Mouse (Mus musculus) liver, embryonic 15.5 days (tissue): ENCODE data around the gene Rnf212. TPM values are rescaled to one million over a fixed set of nuclear protein-coding genes. Genes with fewer than 3 reads are reported as not detected.

Experiments
- ATAC-seq: fragments of 200-750 bp; cut with Nextera tagmentation; 2 replicates; pipeline ENCODE4 v1.8.0; 2017; ENCODE audit warnings: moderate number of reproducible peaks, mild to moderate bottlenecking, moderate library complexity; ENCODE audit not compliant: insufficient read depth
- H3K27ac ChIP-seq: fragments of 300-500 bp; sonication (generic); replicated peaks from 2 replicates; pipeline ENCODE4 v1.5.1; 2015; ENCODE audit warnings: mild to moderate bottlenecking, inconsistent platforms
- H3K27me3 ChIP-seq: fragments of 300-500 bp; sonication (generic); 2 replicates; pipeline ENCODE4 v1.6.1; 2015; ENCODE audit warnings: mild to moderate bottlenecking, inconsistent platforms
- H3K36me3 ChIP-seq: fragments of 300-500 bp; sonication (generic); replicated peaks from 2 replicates; pipeline ENCODE4 v1.6.1; 2015; ENCODE audit warnings: moderate library complexity, mild to moderate bottlenecking, inconsistent platforms
- H3K4me1 ChIP-seq: fragments of 300-500 bp; sonication (generic); replicated peaks from 2 replicates; pipeline ENCODE4 v1.6.1; 2015; ENCODE audit warnings: inconsistent platforms
- H3K4me2 ChIP-seq: fragments of 300-500 bp; sonication (generic); 2 replicates; pipeline ENCODE4 v1.6.1; 2015; ENCODE audit warnings: moderate library complexity, mild to moderate bottlenecking, inconsistent platforms
- H3K4me3 ChIP-seq: fragments of 300-500 bp; sonication (generic); replicated peaks from 2 replicates; pipeline ENCODE4 v1.5.1; 2015; ENCODE audit warnings: mild to moderate bottlenecking, inconsistent platforms
- H3K9ac ChIP-seq: fragments of 300-500 bp; sonication (generic); 2 replicates; pipeline ENCODE4 v1.6.1; 2015; ENCODE audit warnings: moderate library complexity, mild to moderate bottlenecking, inconsistent platforms
- H3K9me3 ChIP-seq: fragments of 300-500 bp; sonication (generic); replicated peaks from 2 replicates; pipeline ENCODE4 v1.6.1; 2016; ENCODE audit warnings: inconsistent platforms
- WGBS: fragments of 180-500 bp; shearing (Covaris S2); methylation state at CpG from one replicate; pipeline ENCODE4 v1.1.7; 2015; ENCODE audit warnings: mixed read lengths; ENCODE audit not compliant: insufficient replicate concordance; 5-methylcytosine and 5-hydroxymethylcytosine counted together
- polyA plus RNA-seq: library from polyadenylated mRNA; unstranded; fragments of >200 nt; fragmentation: Nextera tagmentation; extraction: Ambion mirVana; gene quantifications from 2 replicates; pipeline ENCODE4 v1.2.1, GENCODE M21; 2015

Rnf212 gene
- polyA plus RNA-seq, 1 experiment from 2014 or later, result 3.4 TPM

DNA sequence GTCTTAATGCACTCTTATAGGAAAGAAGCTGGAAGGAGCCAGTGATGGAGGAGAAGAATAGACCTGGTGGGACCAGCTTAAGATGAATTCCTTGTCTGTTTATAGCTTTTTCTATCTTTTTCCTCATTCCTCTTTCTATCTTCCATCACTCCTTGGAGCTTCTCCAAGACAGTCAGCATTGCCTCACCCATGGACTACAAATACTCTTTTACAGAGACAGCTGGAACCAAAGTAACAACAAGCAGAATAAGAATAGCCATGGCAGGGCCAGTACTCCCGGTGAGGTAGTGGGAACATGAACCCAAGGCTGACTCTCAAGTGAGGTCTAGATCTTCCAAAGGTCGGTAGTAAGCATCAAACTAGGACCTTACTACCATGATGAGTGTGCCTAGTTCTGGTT, 61.7 kb downstream of the Rnf212 start:
- Histone ChIP-seq H3K4me1 (peaks cover 18% of the 10 kb centered on the region), H3K27ac (no peak overlapping the region), H3K36me3 (no peaks in the 10 kb centered on the region), H3K9ac (no peak overlapping the region), H3K4me2 (no peak overlapping the region), H3K4me3 (no peak overlapping the region), H3K27me3 (no peaks in the 10 kb centered on the region), H3K9me3 (no peaks in the 10 kb centered on the region)
- ATAC-seq, result no peak
- WGBS, result 54% methylated on average over 2 of the region's 2 CpGs

DNA sequence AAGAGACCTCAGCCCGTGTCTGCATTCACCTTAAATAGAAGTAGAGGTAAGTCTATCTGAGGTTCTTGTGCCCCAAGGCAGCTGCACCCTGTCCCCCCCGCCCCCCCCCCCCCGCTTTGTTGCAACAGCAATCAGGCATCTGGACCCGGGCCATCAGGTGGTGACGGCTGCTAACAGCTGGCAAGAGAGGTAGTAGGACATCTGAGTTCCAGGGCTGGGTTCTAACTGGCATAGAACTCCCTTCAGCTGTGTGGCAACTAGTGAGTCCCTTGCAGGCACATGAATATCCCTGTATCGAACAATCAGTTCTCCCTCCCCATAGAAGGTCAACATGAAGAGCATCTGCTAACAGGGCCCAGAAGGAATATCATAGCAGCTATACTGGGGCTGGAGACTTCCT, 62.8 kb downstream of the Rnf212 start:
- Histone ChIP-seq H3K36me3 (no peaks in the 10 kb centered on the region), H3K4me3 (no peak overlapping the region), H3K27me3 (no peaks in the 10 kb centered on the region), H3K4me1 (peaks cover 30% of the 10 kb centered on the region), H3K4me2 (no peak overlapping the region), H3K9ac (no peak overlapping the region), H3K27ac (no peak overlapping the region), H3K9me3 (no peaks in the 10 kb centered on the region)
- 64% methylated on average over 6 of the region's 6 CpGs for WGBS
- no peak for ATAC-seq

DNA sequence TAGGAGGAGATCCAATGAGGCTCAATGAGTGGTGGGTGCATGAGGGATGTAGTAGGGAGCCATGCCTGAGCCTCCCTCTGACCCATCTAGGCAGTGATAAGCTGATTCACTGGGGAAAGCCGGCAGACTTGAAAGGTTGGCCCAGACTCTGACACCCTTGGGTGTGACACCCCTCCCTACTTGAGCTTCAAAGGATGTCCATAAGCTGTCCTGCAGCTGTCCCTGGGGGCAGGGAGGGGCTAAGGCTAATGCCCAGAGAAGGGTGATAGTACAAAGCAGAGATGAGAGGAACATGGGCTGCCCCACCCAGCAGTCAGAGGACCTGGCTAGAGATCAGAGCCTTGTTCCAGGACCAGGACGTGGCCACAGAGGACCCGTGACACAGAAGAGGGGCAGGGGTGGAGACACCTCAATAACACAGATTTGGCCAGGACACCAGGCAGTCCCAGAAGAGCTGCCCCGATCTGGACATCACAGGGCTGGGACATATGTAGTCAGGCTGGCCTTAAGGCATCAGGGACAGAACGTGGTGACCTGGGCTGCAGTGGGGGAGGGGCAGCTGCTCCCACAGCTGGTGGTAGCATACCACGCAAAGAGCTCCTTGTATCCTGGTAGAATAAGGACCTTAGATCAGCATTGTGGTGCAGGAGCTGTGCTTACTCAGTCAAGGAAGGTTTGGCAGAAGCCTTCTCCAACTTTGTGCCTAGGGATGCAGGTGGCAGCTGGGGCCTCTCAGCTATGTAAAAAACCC, 65.6 kb downstream of the Rnf212 start:
- no peaks in the 10 kb centered on the region for H3K27me3 ChIP-seq
- H3K27ac ChIP-seq, result no peak overlapping the region
- no peak overlapping the region for H3K4me2 ChIP-seq
- no peaks in the 10 kb centered on the region for H3K9me3 ChIP-seq
- H3K9ac ChIP-seq, result no peak overlapping the region
- ATAC-seq, result peak; percentile 16; the same call in 1 of the 2 replicates
- H3K4me1 ChIP-seq, result peaks cover 37% of the 10 kb centered on the region
- H3K4me3 ChIP-seq, result no peak overlapping the region
- WGBS, result 49% methylated on average over 6 of the region's 6 CpGs
- peaks cover 23% of the 10 kb centered on the region for H3K36me3 ChIP-seq

DNA sequence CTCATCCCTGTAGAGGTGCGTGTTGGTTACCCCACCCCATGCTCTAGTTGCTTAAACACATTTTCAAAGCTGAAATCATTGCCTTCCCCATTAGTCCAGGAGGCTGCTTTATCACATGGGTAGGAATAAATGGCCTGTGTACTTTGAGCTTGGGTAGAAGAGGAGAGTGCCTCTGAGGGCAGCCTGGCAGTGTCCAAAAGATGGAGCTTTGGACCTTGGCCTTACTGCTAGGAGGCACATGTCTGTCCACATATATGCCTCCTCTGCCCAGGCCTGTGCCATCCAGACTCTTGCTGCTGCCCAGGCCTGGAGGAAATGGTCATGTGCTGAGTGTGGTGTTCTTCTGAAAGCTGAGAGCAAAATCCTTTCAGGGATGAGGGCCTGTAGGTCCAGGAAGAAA, 66.4 kb downstream of the Rnf212 start:
- peak; percentile 10 for ATAC-seq
- Histone ChIP-seq H3K4me2 (peak overlapping the region; percentile 37; the same call in 1 of the 2 replicates), H3K4me3 (no peak overlapping the region), H3K27me3 (no peaks in the 10 kb centered on the region), H3K36me3 (peaks cover 23% of the 10 kb centered on the region), H3K9me3 (no peaks in the 10 kb centered on the region), H3K27ac (peak overlapping the region; percentile 73; the same call in 1 of the 2 replicates), H3K4me1 (peaks cover 44% of the 10 kb centered on the region), H3K9ac (no peak overlapping the region)
- WGBS, result 78% methylated on average over 1 of the region's 1 CpGs

DNA sequence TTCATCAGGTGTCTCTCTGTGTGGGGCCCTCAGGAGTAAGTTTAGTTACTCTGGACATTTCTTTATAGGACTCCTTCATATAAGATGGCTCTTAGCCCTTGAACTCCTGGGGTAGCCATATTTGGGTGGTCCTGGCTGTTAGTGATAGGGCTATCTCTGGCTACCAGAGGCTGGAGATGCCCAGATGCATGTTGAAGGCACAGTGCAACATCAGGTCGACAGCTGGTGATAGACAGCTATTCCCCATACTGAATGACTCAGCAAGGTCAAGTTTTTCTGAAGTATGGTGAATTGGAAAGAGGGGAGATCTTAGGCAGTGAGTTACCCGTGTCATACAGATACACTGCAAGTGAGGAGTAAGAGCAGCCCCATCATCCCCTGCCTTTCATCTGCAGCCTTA, 67.0 kb downstream of the Rnf212 start:
- H3K9me3 ChIP-seq, result no peaks in the 10 kb centered on the region
- peak overlapping the region; percentile 73 for H3K27ac ChIP-seq
- no peak overlapping the region for H3K4me3 ChIP-seq
- H3K27me3 ChIP-seq, result no peaks in the 10 kb centered on the region
- H3K4me1 ChIP-seq, result peaks cover 46% of the 10 kb centered on the region
- peak overlapping the region; percentile 37 for H3K4me2 ChIP-seq
- peaks cover 23% of the 10 kb centered on the region for H3K36me3 ChIP-seq
- WGBS, result 14% methylated on average over 2 of the region's 2 CpGs
- H3K9ac ChIP-seq, result peak overlapping the region; percentile 28; the same call in 1 of the 2 replicates
- peak; percentile 68 for ATAC-seq

DNA sequence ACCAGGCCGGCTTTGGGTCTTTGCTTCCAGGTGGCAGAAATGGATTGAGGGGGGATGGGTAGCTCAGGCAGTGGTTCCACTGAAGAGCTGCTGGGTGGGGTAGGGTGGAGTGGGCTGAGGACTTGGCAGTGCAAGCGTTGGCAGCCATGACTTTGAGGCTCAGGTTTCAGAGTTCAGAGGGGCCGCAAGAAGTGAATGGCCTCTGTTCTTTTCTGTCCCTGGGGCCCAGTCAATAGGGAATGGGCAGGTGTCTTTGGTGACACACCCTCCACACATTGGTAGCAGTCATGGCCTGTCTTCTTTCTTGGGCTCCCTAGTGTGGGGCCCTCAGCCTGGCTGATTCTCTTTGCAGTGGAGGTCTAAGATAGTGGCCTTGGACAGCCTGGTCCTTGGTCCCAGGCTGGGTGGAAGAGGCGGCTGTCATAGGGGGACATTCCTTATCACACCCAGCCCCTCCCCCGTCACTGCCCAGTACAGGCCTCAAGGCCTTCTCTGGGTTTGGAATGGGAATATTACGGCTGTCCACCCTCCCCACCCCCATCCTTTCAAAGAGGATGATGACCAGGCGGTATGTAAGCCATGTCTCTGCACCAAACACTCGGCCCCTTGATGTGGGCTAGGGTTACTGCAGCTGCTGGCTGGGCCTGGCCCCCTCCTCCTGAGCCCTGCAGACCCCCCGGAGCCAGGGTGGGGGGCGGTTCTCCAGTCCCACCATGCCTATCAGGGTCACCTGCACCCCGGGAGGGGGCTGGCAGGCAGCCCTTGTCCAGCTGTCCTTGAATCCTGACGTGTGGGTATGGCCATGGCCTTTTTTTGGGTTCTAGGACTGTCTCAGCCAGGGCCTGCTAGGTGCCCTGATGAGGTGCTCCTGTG, 70.8 kb downstream of the Rnf212 start:
- peaks cover 50% of the 10 kb centered on the region for H3K4me1 ChIP-seq

GRCm38 (mm10) chr5:108701341-108702021, 73.3 kb downstream of the Rnf212 start:
- 77% methylated on average over 10 of the region's 10 CpGs for WGBS

More for the DNA sequence above, 70.8 kb downstream of the Rnf212 start:
- ATAC-seq, result no peak
- H3K4me2 ChIP-seq, result no peak overlapping the region
- peaks cover 23% of the 10 kb centered on the region for H3K36me3 ChIP-seq
- 68% methylated on average over 12 of the region's 12 CpGs for WGBS
- no peak overlapping the region for H3K27ac ChIP-seq
- H3K27me3 ChIP-seq, result no peaks in the 10 kb centered on the region
- no peak overlapping the region for H3K4me3 ChIP-seq
- no peak overlapping the region for H3K9ac ChIP-seq
- no peaks in the 10 kb centered on the region for H3K9me3 ChIP-seq

DNA sequence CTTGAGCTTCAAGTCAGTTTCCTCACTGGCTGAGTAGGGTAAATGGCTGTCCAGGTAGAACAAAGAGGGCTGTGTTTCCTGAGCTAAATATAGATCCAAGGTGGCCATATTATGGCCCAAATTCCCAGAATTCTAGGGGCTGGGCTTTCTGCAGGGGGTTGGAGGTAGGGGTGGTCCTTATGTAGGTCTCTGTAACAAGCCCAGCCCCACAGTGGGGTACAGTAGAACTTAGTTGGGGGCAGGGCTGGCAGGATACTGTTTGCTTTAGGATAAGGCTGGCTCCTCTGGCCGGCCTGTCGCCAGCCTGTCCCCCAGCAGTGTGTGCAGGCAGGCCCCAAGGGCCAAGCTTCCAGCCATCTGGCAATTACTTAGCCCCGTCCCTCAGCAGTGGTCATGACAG, 74.4 kb downstream of the Rnf212 start:
- no peaks in the 10 kb centered on the region for H3K27me3 ChIP-seq
- ATAC-seq, result peak; percentile 19; the same call in 1 of the 2 replicates
- no peak overlapping the region for H3K4me2 ChIP-seq
- H3K36me3 ChIP-seq, result peaks cover 7% of the 10 kb centered on the region
- H3K4me3 ChIP-seq, result no peak overlapping the region
- H3K9me3 ChIP-seq, result no peaks in the 10 kb centered on the region
- WGBS, result 61% methylated on average over 3 of the region's 3 CpGs
- no peak overlapping the region for H3K27ac ChIP-seq
- H3K4me1 ChIP-seq, result peaks cover 50% of the 10 kb centered on the region
- H3K9ac ChIP-seq, result no peak overlapping the region

More at GRCm38 (mm10) chr5:108701341-108702021, 73.3 kb downstream of the Rnf212 start:
- ATAC-seq, result no peak
- H3K27ac ChIP-seq, result no peak overlapping the region
- no peak overlapping the region for H3K4me2 ChIP-seq
- H3K4me1 ChIP-seq, result peaks cover 43% of the 10 kb centered on the region
- H3K9me3 ChIP-seq, result no peaks in the 10 kb centered on the region
- H3K36me3 ChIP-seq, result peaks cover 19% of the 10 kb centered on the region
- no peak overlapping the region for H3K9ac ChIP-seq
- no peak overlapping the region for H3K4me3 ChIP-seq
- no peaks in the 10 kb centered on the region for H3K27me3 ChIP-seq

- Histone ChIP-seq H3K4me1 (peaks cover 64% of the 10 kb centered on the region), H3K27ac (no peak overlapping the region), H3K4me2 (no peak overlapping the region), H3K9me3 (no peaks in the 10 kb centered on the region), H3K4me3 (no peak overlapping the region), H3K36me3 (no peaks in the 10 kb centered on the region), H3K9ac (no peak overlapping the region), H3K27me3 (no peaks in the 10 kb centered on the region)
- 58% methylated on average over 4 of the region's 4 CpGs for WGBS
- ATAC-seq, result no peak
Observed at GRCm38 (mm10) chr5:108697341-108697753, 77.4 kb downstream of the Rnf212 start.

- 73% methylated on average over 3 of the region's 3 CpGs for WGBS
- H3K9ac ChIP-seq, result no peak overlapping the region
- H3K27me3 ChIP-seq, result no peaks in the 10 kb centered on the region
- H3K36me3 ChIP-seq, result no peaks in the 10 kb centered on the region
- H3K4me1 ChIP-seq, result peaks cover 72% of the 10 kb centered on the region
- no peak overlapping the region for H3K4me2 ChIP-seq
- H3K4me3 ChIP-seq, result no peak overlapping the region
- H3K27ac ChIP-seq, result no peak overlapping the region
- H3K9me3 ChIP-seq, result no peaks in the 10 kb centered on the region
- ATAC-seq, result no peak
Observed at GRCm38 (mm10) chr5:108696542-108696941, 78.2 kb downstream of the Rnf212 start.

GRCm38 (mm10) chr5:108695861-108696260, 78.9 kb downstream of the Rnf212 start:
- no peaks in the 10 kb centered on the region for H3K9me3 ChIP-seq
- H3K27ac ChIP-seq, result no peak overlapping the region
- no peaks in the 10 kb centered on the region for H3K36me3 ChIP-seq
- H3K9ac ChIP-seq, result no peak overlapping the region
- 84% methylated on average over 12 of the region's 12 CpGs for WGBS
- no peak overlapping the region for H3K4me3 ChIP-seq
- H3K4me1 ChIP-seq, result peaks cover 72% of the 10 kb centered on the region
- ATAC-seq, result no peak
- H3K27me3 ChIP-seq, result no peaks in the 10 kb centered on the region
- H3K4me2 ChIP-seq, result peak overlapping the region; percentile 98; the same call in 1 of the 2 replicates
